ENCODE assay signal across 18 mouse cellular contexts in genomic region chr10:105120229-105120628, GRCm38 (mm10).
DNase-seq lines count a peak whose midpoint lies in the region; ATAC-seq and TF ChIP-seq lines count a peak whose summit lies in the region.
"Had no signal": no experiment of that assay in that cellular context is flagged by ENCODE, and none has a peak within 500 bp of the region (broad histone marks: within the 10 kb centered on the region; RNA-seq: fewer than 3 reads in every experiment).

No protein-coding gene starts in this region.

- TF ChIP-seq CTCF in forebrain, postnatal 0 days (IDR thresholded peaks at IDR 0.05; ENCODE audit: low read depth) = no peak

- no peaks in the 10 kb centered on the region for H3K36me3 ChIP-seq in forebrain, postnatal 0 days (ENCODE audit: insufficient read depth)
- H3K36me3 ChIP-seq in forebrain, embryonic 13.5 days (ENCODE audit: poor library complexity, severe bottlenecking) = no peaks in the 10 kb centered on the region
- H3K36me3 ChIP-seq: forebrain, embryonic 12.5 days; heart, embryonic 13.5 days; liver, embryonic 15.5 days; midbrain, embryonic 15.5 days had no signal

- no peaks in the 10 kb centered on the region for H3K4me1 ChIP-seq in forebrain, postnatal 0 days (ENCODE audit: insufficient read depth)
- no peaks in the 10 kb centered on the region for H3K4me1 ChIP-seq in forebrain, embryonic 13.5 days
- H3K4me1 ChIP-seq: forebrain, embryonic 12.5 days; liver, embryonic 15.5 days; midbrain, embryonic 15.5 days had no signal

- H3K9me3 ChIP-seq in forebrain, postnatal 0 days (ENCODE audit: low read length) = no peaks in the 10 kb centered on the region
- no peaks in the 10 kb centered on the region for H3K9me3 ChIP-seq in forebrain, embryonic 13.5 days (replicated peaks)
- H3K9me3 ChIP-seq: forebrain, embryonic 12.5 days; heart, embryonic 13.5 days; liver, embryonic 15.5 days; midbrain, embryonic 15.5 days had no signal

- H3K9ac ChIP-seq in forebrain, postnatal 0 days = no peak overlapping the region
- no peak overlapping the region for H3K9ac ChIP-seq in forebrain, embryonic 13.5 days
- H3K9ac ChIP-seq: forebrain, embryonic 12.5 days; heart, embryonic 13.5 days; liver, embryonic 15.5 days; midbrain, embryonic 15.5 days had no signal

- no peak overlapping the region for H3K4me3 ChIP-seq in forebrain, postnatal 0 days (ENCODE audit: low read depth, low read length)
- no peak overlapping the region for H3K4me3 ChIP-seq in forebrain, embryonic 13.5 days
- H3K4me3 ChIP-seq: forebrain, embryonic 12.5 days; heart, embryonic 13.5 days; liver, embryonic 15.5 days; midbrain, embryonic 15.5 days had no signal

- H3K27ac ChIP-seq in forebrain, postnatal 0 days (ENCODE audit: low read depth, low read length) = no peak overlapping the region
- H3K27ac ChIP-seq in forebrain, embryonic 13.5 days = no peak overlapping the region
- H3K27ac ChIP-seq: forebrain, embryonic 12.5 days; heart, embryonic 13.5 days; liver, embryonic 15.5 days; midbrain, embryonic 15.5 days had no signal

- no peak for ATAC-seq in forebrain, postnatal 0 days
- no peak for ATAC-seq in forebrain, embryonic 13.5 days
- ATAC-seq: activated CD4-positive, CD25-positive, alpha-beta regulatory T cell, adult 4 months; midbrain, embryonic 15.5 days; Patski had no signal

- WGBS in forebrain, postnatal 0 days = 68% methylated on average over 10 of the region's 10 CpGs
- 77% methylated on average over 10 of the region's 10 CpGs for WGBS in forebrain, embryonic 13.5 days

- H3K27me3 ChIP-seq in forebrain, postnatal 0 days (ENCODE audit: insufficient read depth, low read length) = no peaks in the 10 kb centered on the region
- H3K27me3 ChIP-seq in forebrain, embryonic 13.5 days = no peaks in the 10 kb centered on the region
- H3K27me3 ChIP-seq: forebrain, embryonic 12.5 days; heart, embryonic 13.5 days; liver, embryonic 15.5 days; midbrain, embryonic 15.5 days; Patski had no signal

- H3K4me2 ChIP-seq in forebrain, postnatal 0 days (ENCODE audit: low read depth) = no peak overlapping the region
- no peak overlapping the region for H3K4me2 ChIP-seq in forebrain, embryonic 13.5 days
- H3K4me2 ChIP-seq: forebrain, embryonic 12.5 days; heart, embryonic 13.5 days; liver, embryonic 15.5 days; midbrain, embryonic 15.5 days had no signal

- peak; percentile 16 for DNase-seq in forebrain, postnatal 0 days
- DNase-seq in kidney, postnatal 4 days = peak; percentile 7 to 11
- no peak for DNase-seq in kidney, adult 9 months
- DNase-seq in ovary, postnatal 36 days (ENCODE audit: low spot score) = peak; percentile 2
- no peak for DNase-seq in ovary, postnatal 10 days (ENCODE audit: low spot score)
- DNase-seq in MN1 (ENCODE audit: low spot score) = no peak
- DNase-seq: adrenal gland, postnatal 14 days; B cell, adult 2 months; cerebellum, adult 2 months; layer of hippocampus, postnatal 36 days; thymus, adult 18-20 months had no signal

Comparison
In these comparisons a context has a peak if more than half of its experiments do, and no peak if none do; other contexts are left out.
1. DNase-seq: peak in forebrain, postnatal 0 days (single experiment), kidney, postnatal 4 days (2 of 2) and ovary, postnatal 36 days (single experiment); none in kidney, adult 9 months (single experiment), ovary, postnatal 10 days (single experiment) and MN1 (single experiment).